Mouse (Mus musculus) cerebellum, adult 18-20 months (tissue): ENCODE measurements around the gene Mbd6.

Experiments
- DNase-seq, 2 experiments: peaks; one replicate each; pipeline ENCODE4 v3.0.0; 2021

Mbd6 gene

DNA sequence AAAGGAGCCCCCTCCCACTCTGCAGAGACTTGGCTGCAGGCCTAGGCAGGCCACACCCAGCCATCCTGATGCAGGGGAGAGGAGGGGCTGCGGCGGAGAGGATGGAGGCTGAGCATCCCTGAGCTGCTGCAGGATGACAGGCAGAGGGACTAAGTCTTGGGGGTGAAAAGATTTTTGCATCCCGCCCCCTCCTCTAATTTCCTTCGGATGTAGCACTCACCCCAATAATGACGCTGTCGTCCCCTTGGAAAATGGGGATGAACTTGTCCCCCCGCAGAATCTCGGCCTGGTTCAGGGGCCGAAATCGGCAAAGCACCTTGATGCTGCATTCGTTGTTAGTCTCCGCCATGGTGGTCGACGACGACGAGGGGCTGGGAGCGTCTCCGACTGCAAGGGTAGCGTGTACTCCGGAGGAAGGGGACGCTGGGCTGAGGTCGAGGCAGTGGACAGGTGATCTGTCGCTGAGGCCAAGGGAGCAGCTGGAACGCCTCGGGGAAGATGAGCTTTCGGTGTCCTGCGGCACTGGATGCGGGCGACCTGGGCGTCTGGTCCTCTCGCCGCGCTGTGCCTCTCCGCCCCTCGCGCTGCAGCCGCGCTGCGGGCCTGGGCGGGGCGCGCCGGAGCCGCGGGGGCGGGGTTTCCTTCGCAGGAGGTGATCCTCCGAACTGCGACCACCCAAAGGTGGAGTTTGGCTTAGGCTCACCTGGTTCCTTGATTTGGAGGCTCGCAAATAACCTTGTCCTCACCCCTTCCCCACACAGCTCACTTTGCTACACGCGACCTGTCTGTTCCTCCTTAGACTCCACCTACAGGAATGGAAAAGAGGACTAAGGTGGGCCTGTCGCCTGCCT, 26.0 kb downstream of the Mbd6 start, which contains the start of gene Kif5a:
Gene Kif5a (minus strand): TSS at position 801 of the 851 bp plus-strand sequence.
- peak; percentile 85 to 90 for DNase-seq

GRCm38 (mm10) chr10:127261706-127262547, 26.9 kb downstream of the Mbd6 start:
- DNase-seq: peak; percentile 38 to 54

- no peak for DNase-seq
These were observed 30.3 kb downstream of the Mbd6 start for GRCm38 (mm10) chr10:127258489-127258888.

DNA sequence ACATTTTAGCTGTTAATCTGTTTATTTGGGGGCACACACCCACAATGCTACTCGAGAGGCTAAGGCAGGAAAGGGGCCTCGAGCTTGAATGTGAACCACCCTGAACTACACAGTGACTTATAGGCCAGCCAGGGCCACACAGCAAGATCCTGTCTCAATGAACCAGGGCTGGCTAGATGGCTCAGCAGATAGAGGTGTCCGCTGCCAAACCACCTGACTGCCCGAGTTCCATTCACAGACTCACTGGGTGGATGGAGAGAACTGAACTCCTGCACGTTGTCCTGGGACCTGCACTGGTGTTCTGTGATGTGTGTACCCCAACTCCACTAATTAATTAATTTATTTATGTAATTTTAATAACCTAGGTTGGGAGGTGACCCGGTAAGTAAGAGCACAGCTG, 31.0 kb downstream of the Mbd6 start:
- peak in 1 of 2 experiments; percentile 56 for DNase-seq

- DNase-seq: no peak
These were observed 33.0 kb downstream of the Mbd6 start for GRCm38 (mm10) chr10:127255625-127256345.

- DNase-seq: no peak
These were observed 38.0 kb downstream of the Mbd6 start for GRCm38 (mm10) chr10:127250810-127251209.

GRCm38 (mm10) chr10:127238241-127238824, 50.5 kb downstream of the Mbd6 start:
- no peak for DNase-seq

DNA sequence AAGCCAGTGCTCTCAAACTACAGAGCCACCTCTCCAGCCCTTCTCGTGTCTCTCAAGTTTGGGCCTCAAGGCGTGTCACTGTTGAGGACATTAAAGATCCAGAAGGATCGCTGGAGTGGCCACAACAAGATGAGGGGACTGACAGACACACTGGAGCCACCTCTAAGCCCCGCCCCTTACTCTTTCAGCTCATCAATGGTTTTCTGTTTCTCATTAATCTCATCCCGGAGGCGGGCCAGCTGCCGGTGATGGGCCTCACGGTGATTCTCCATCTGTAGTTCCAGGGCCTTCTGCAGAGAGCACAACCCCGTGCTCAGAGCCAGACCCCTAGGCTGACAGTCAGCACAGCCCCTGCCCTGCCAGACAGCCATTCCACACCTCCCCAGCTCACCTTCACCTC, 52.3 kb downstream of the Mbd6 start:
- DNase-seq: no peak

DNA sequence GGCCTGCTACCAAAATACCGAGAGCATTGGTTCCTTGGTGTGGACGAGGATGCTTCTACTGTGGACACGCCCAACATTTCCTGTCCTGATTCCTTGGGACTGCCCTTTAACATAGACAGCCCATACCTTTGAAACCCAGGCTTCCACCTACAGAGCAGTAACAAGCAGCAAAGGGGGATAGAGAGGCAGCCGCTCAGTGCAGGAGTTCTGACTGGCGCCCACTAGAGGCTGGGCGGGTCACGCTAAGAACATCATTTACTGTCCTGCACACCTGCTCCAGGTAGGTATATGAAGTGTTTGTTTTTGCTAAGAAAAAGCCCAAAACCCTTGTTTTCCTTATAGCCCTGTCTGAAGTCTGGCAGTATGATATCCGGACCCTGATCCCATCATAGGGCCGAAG, 55.7 kb downstream of the Mbd6 start:
- DNase-seq: no peak
